Mouse (Mus musculus) ES-E14 (cell line): ENCODE results near the gene Ccdc12.

ENCODE experiments used
- CHD2 ChIP-seq: IDR thresholded peaks from 2 replicates; pipeline ENCODE4 v1.6.1; 2014; ENCODE audit warnings: mild to moderate bottlenecking, low read depth, low read length, inconsistent platforms
- HCFC1 ChIP-seq: IDR thresholded peaks from 2 replicates; pipeline ENCODE4 v1.6.1; 2012; ENCODE audit warnings: low read length, inconsistent platforms, borderline replicate concordance; ENCODE audit not compliant: insufficient read depth
- MAFK ChIP-seq: IDR thresholded peaks from 2 replicates; pipeline ENCODE4 v1.6.1; 2014; ENCODE audit warnings: mild to moderate bottlenecking, low read depth, low read length, inconsistent platforms; ENCODE audit not compliant: insufficient read depth
- ZC3H11A ChIP-seq: IDR thresholded peaks from 2 replicates; pipeline ENCODE4 v1.6.1; 2012; ENCODE audit warnings: low read depth, mild to moderate bottlenecking, inconsistent platforms, low read length, borderline replicate concordance
- ZNF384 ChIP-seq: IDR thresholded peaks from 2 replicates; pipeline ENCODE4 v1.6.1; 2012; ENCODE audit warnings: low read depth, low read length, inconsistent platforms

- peak; percentile 42; the same call in 1 of the 2 replicates for TF ChIP-seq HCFC1
- TF ChIP-seq MAFK: no peak
- no peak for TF ChIP-seq ZNF384
- no peak for TF ChIP-seq CHD2
- peak; percentile 47; the same call in 1 of the 2 replicates for TF ChIP-seq ZC3H11A
Measured at GRCm38 (mm10) chr9:110631191-110631590, 25.1 kb upstream of the Ccdc12 start.
